Mouse (Mus musculus) retina, adult 2 months (tissue): ENCODE measurements around the gene Slc22a14.
"Not testable (repeated sequence)": the region's sequence is repeated elsewhere in the genome, so short reads cannot be mapped to it uniquely, and the experiment has no call there.

Source experiments
- DNase-seq: peaks from one replicate; pipeline ENCODE4 v3.0.0-alpha.2; 2012; ENCODE audit warnings: low read depth, low spot score

The Slc22a14 gene

DNA sequence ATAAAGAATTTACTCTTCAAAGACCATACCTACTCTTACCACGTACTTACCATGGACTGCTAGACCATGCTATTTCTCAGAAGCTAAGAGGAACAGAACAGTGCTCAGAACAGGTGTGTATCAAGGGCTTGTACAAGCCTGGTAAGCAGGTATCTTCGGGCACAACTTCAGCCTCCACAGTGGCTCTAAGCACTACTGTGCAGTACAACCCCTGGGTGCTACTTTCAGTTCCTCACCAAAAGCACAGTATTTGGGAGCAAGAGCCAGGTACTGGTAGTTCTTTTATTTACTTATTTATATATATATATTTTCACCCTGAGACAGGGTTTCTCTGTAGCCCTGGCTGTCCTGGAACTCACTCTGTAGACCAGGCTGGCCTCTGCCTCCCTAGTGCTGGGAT, 104.5 kb downstream of the Slc22a14 start:
- no peak for DNase-seq

DNA sequence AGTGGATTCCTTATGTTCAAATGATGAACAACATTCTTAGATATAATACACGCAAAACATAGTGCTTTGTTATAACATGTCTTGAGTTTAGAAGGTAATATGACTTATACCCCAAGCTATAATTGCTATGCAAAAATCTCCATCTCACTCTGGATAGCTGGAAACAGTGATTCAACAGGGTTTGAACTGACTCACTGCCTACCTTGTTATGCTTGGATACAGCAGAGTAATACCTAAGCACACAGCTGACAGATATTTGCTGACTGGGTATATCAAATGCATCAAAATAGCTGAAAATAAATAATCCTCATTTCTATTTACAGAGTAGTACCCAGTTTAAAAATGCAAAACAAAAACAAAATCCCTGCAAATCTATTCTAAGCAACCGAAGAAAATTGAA, 106.6 kb downstream of the Slc22a14 start:
- no peak for DNase-seq

DNA sequence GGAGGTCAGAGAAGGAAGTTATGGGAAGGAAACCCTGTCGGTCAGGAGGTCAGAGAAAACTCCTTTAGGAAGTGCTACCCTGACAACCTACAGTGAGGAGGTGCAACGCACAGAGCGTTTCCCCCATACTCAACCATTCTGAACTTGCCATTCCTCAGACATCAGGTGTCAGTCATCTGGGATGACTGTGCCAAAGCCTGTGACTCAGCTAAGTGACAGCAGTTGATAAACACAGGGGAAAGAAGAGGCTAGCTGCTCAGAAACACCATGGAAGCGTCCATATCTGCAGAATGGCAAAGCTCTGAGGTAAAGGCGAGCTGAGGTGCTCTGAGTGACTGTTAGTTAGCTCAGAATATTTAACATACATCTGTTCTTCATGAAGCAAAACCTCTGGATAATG, 107.2 kb downstream of the Slc22a14 start:
- DNase-seq: no peak

DNA sequence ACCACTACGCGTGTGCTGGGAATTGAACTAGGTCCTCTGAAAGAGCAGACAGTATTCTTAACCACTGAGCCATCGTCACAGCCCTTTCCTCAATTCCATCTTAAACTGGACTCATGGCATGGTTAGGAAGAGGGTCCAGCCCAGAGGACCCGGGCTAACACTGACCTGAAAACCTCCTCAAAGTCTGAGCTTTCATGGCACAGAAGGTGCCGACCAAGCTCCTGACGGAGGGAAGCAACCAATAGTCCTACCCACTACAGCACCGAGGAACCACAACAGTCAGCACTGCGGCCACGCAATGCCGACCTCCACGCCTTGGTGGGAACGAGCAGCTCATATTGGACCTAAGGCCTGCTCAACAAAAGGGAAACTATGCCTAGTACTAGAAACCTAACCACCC, 109.2 kb downstream of the Slc22a14 start:
- DNase-seq: no peak

DNA sequence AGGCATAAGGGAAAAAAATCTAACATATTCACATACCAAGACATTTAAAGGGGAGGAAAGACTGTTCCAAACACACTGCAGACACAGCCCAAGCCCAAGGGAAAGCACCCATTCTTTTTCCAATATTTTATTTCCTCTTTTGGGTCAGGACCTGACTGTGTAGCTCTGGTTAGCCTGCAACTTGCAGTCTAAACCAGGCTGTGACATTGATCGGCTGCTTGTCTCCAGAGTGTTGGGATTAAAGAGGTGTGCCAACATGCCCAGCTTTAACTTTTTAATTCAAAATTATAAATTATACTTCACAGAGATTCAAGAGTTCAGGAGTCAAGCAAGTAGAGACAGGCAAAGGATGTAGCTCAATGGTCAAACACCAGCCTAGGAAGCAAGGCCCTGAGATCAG, 110.3 kb downstream of the Slc22a14 start:
- no peak for DNase-seq

DNA sequence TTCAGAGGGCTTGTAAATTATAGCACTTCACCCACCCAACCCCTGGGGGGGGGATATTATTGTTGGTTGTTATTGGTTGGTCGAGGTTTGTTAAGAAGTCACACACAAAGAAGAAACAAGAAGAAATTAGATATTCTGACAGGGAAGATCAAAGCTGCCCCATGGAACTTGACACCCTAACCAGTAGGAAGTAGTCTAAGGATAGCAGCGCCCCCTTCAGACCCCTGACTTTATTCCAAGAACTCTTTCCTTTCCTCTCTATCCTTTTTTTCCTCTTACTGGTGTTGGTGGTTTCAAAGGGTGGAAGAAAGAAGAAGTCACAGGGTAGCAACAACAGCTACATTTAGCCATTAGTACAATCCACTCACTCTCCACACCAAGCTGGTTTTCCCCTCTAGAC, 111.2 kb downstream of the Slc22a14 start:
- DNase-seq: no peak

DNA sequence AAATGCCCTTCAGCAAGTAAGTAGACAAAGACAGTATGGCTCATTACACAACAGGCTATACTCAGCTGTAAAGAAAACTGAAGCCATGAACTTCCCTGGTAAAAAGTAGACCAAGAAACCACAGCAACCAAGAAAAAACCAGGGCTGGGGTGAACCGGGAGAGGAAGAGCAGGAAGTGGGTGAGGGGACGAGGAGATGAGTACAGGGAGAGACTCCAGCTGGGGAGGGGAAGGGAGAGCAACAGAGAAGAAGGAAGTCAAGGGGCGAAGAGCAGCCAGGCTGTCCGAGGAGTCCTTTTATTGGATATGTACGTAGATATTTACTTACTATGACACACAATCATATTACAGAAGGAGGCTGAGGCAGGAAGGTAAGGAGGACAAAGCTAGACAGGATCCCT, 117.4 kb downstream of the Slc22a14 start:
- no peak for DNase-seq

DNA sequence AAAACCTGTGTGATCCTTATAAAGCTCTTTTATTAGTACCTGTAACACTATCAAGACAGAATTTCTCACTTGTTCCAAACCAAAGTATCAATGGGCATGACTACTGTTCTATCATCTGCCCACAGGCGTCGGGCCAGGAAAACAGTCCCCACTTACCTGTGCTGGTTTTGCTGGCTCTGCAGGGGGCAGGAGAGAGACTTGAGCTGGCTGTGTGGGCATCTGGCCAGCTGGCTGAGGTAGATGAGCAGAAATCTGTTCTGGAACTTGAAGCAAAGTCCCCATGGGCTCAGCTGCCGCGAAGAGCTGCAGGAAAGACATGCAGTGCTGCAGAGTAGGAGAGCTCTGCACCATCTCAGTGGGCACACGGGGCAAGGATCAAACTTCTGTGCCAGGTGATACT, 118.5 kb downstream of the Slc22a14 start:
- no peak for DNase-seq

DNA sequence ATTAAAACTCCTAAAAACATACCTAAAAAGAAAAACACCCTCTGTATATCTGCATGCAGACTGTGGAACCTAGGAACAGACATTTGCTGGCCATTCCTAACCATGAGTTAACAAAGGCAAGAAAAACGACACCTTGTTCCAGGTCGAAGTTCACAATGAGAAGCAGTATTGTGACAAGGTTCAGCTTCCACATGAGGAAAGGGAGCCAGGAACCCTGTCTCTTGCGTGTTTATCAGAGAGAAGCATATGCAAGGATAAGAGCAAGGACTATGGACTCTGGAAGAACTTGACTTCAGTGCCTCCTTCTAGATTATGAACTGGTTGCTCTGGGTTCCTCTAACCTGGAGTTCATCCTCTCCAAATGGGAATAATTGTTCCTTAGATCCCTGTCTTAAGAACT, 121.4 kb downstream of the Slc22a14 start:
- no peak for DNase-seq

DNA sequence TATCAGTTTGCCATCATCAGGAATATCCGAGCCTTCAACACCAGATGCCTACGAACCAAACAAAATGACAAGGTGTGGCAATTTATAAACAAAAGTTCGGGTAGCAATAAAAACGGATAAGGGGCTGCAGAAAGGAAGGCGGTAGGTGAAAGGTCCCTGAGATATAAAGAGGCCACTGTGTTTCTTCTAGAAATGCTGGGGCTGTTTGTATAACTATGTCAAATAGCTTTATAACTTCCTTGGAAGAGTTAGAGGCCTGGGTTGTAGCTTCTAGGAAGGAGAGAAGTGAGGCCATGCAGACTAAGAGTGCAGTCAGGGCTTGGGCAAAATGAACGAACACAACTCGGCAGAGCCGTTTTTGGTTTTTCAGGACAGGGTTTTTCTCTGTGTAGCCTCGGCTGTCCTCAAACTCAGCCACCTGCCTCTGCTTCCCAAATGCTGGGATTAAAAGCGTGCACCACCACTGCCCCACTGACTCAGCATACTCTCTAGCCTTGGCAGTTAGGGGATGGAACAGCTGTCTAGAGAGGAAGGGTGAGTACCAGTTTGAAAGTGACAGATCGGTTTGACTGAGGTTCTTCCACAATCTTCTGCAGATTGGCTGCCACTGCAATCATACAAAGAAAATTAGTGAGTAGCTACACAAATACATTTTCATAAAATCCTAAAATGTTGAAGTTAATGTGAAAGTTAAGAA, 124.0 kb downstream of the Slc22a14 start:
- DNase-seq: no peak

DNA sequence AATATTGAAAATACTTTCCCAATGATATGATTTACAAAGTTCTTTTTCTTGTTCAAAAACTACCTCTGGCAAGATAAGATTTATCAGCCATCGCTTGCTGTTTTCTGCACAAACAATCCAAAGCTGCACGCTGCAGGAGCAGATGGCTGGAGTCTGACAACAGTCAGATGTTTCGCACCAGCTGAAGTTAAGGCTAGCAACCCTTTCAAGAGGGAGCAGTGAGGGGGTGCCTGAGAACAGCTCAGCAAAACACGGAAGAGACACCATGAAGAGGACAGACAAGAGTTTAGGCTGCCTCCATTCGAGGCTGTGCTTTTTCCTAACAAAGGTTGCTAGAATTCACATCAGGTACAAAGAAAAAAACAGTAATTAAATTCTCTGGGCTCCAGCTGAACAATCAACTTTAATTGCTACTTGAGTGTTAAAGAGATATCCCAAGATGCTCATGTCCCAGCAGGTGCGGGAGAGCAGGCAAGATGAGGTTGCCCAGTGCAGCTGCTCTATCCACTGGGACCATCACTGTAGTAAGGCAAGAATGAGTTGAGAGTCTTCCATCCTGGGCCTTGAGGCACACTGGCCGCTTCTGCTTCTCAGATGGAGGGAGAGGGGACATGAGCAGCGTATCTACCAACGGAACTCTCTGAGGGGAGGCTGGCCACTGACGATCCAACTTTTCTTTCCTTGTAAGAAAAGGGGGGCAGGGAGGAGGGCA, 124.9 kb downstream of the Slc22a14 start:
- no peak for DNase-seq

DNA sequence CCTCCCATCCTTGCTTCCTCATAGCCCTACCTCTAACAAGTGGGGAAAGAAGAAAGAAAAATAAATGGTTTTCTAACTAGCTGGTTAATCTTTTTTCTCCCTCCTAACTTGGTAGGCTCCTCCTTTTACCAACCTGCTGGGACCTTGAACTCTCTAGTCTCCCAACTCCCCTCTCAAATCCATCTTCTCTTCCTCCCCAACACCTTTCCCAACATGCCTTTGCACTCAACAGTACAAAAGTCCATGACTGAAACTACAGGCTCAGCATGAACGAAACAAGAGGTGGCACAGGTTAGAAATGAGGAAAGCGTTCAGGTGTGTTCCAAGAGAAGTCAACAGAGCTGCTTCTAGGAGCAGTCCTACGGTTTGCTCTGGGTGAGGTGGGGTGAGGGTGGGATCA, 126.1 kb downstream of the Slc22a14 start:
- no peak for DNase-seq

DNA sequence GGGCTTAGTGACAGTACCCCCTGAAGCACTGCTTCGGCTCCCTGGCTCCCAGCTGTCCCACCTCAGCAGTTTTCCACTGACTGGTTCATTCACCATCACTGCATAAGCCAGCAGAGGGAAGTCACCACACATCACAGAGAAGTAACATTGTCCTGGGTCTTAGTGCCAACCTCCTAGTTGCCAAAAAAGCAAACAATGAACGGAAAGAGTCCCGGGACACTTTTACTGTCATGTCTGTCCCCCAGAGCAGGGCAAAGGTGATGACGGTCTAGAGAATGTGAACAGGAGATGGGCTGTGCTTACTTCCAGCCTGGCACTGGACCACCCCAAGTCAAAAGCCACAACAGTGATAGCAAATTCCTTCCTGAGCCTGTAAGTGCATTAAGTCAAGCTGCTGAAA, 126.6 kb downstream of the Slc22a14 start:
- DNase-seq: no peak

DNA sequence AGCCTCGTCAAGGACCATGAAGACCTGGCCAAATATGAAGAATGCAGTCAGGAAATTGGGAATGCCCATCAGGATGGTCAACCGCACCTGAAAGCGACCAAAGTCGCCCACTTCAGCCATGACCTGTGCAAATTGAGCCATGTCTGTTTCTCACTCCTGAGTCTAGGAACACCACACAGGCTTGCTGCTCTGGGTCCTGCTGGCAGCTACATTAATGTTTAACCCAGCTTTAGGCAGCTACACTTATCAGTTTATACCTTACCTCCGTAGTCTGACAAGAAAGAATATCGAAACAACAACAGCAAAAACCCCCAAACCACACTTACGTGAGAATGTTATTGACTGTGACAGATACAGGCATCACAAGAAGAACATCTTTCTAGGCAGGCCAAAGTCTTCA, 133.8 kb downstream of the Slc22a14 start:
- DNase-seq: no peak

DNA sequence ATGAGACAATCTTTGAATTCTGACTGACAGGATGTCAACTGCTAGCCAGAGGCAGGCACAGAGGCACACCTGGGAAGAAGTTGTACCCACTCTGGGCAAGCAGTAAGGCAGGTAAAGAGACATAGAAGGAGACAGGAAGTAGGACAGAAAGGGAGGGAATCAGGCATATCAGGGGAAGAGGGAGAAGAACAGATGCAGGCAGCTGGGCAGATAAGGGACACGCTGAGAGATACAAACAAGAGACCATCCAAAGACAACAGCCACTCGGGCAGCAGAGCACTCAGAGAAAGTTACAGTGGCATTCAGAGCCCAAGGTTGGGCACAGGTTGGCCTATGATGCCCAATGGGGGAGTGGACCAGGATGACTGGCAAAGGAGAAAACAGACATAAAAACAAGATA, 134.5 kb downstream of the Slc22a14 start:
- DNase-seq: no peak

DNA sequence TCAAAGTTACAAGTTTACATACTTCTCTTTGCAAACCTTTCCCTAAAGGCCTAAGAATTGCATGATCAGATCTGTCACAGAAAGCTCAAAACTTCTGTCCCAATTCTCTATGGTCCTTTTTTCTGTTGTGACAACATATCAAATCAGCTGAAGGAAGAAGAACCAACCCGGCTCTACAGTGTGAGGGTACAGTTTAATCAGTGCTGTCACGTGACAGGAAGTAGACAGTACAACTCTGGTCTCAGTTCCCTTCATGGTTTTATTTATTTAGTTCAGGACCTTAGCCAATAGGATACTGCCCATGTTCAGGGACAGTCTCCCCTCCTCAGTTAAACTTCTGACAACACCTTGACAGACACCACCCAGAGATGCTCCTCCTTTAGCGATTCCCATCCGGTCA, 145.1 kb downstream of the Slc22a14 start:
- no peak for DNase-seq

DNA sequence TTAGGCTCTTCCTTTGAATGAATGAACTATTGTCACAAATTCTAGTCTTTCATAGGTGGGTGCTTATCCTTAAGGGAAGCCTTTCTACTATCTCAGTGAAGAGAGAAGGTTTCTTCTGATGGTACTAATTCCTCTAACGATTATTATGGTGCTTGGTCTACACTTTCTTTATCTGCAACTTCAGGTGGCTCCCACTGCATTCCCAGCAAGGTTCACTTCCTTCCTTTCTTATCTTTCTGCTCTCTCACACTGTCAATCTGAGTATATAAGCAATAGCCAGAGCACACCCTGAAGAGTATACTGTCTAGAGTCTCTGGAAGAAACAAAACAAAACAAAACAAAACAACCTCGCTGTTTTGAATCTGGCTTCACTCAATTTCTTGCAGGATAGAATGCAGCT, 145.7 kb downstream of the Slc22a14 start:
- DNase-seq: no peak

DNA sequence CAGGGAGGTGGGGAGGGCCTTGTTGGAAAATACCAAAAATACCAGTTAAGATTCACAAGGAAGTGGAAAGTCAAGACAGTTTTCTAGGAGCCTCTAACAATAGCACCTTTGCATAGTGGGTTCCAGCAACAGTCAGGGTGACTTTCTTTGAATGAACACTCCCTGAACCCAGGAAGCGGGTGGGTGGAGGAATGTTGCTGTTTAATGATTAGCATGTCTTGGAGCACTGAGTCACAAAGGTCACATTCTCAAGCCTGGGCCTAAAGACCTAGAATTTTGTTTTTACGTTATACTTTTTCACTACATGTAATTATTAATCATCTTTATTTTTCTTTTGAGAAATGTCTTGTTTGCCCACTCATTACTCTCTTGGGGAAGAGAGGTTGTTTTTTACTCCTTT, 150.0 kb downstream of the Slc22a14 start:
- not testable (repeated sequence) for DNase-seq

DNA sequence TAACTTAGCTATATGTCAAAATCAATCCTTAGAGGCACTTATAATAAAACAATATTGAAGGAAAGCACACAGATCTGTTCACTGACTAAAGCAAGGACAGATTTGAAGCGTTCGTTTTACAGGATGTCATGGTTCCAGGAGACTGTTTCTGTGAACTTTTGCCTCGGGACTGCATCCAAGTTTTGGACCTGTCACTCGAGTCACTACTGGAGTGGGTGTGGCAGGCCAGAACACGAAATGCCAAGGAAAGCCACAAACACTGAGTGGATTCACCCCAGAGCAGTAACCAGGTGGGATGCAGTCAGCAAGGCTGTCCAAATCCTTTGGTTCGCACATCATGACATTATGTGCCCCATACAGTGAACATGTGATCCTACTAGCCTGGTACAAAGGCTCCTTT, 150.8 kb downstream of the Slc22a14 start:
- DNase-seq: no peak

DNA sequence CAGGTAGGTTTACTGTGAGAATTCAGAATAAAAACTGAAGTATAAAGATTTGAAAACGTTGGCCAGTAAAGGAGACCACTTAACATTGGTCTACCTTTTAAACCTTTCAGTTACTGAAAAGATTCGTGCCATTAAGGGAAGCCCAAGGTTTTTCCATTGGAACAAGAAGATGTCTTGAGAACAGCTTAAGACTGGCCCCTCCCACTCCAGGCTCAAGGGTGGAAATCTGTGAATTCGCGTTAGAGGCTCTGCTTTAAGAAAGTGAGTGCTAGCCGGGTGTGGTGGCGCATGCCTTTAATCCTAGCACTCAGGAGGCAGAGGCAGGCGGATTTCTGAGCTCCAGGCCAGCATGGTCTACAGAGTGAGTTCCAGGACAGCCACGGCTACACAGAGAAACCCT, 152.4 kb downstream of the Slc22a14 start:
- no peak for DNase-seq

DNA sequence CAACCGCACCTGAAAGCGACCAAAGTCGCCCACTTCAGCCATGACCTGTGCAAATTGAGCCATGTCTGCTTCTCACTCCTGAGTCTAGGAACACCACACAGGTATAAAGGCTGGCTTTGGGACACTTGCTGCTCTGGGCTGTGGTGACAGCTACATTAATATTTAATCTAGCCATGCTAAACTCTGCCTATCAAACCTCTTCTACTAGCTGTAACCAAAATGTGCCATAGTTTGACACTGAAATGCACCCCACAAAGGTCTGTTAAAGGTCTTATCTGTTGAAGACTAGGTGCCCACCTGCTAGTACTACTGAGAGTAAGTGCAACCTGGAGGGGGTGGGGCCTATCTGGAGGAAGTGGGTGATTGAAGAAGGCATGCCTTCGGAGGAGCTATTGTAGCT, 156.4 kb downstream of the Slc22a14 start, which contains the start of gene Slc22a13:
Gene Slc22a13, minus strand, starts transcription at position 101 of the 400 bp plus-strand sequence.
- no peak for DNase-seq

DNA sequence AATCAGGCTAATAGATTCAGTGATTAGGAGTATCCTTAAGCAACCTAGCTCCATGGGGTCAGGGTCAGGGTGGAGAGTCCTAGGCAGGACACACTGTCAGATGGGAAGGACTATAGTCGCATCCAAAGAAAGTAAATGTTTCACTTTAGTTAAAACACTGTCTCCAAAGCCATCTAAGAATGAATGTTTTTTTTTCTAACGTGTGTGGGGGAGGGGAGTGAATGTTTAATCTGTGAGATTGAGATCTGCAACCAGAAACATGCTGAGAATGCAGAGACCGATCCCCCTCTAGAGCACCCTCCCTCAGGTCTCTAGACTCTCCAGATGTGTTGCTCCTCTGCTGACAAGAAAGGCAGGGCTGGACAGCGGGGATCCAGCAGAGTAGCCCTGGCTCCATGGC, 158.2 kb downstream of the Slc22a14 start:
- DNase-seq: no peak

DNA sequence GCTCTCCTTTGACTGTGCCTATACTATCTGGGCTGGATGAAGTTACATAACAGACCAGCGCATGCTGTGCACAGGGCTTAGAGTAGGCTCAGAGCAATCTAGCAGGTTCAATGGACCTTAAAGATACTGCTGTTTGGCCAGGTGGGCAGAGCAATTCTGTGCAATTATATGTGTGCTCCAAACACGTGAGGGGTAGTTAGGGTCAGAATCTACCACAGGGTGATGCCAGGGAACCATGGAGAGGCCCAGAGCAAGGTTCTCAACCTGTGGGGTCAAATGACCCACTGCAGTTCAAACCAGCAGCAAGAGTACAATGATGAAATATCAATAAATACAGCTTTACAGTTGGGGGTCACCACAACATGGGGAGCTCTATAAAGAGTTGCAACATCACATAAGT, 158.7 kb downstream of the Slc22a14 start:
- no peak for DNase-seq

DNA sequence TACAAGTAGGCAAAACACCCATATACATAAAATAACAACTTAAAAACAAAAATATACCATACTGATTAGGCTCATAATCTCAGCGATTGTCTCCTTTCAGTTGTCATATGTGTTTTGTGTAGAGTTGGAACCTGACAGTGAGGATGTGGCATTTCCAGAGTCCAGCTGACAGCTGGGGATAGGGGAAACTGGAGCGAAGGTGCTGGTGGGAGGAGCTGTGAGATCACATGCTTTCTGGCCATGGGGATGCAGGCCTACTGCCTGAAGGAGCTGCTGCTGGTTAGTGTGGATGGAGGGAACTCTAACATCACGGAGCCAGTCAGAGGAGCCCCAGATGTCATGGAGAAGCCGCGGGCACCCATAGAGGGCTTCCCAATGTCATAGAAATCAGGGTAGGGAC, 159.6 kb downstream of the Slc22a14 start:
- no peak for DNase-seq
